Mouse (Mus musculus): ENCODE results near the gene Slc12a1.

Gene Slc12a1

GRCm38 (mm10) chr2:125254630-125255029 is 102.3 kb downstream of the Slc12a1 start:
- no peak for DNase-seq (ENCODE audit: low read depth, low spot score)

- no peak for DNase-seq (ENCODE audit: low read depth, low spot score)
Measured at GRCm38 (mm10) chr2:125255886-125256285, 103.6 kb downstream of the Slc12a1 start.

- no peak for DNase-seq (ENCODE audit: low read depth, low spot score)
Measured at GRCm38 (mm10) chr2:125259230-125260120, 107.2 kb downstream of the Slc12a1 start.

GRCm38 (mm10) chr2:125260326-125260725 is 108.0 kb downstream of the Slc12a1 start:
- DNase-seq (ENCODE audit: low read depth, low spot score): no peak

GRCm38 (mm10) chr2:125263056-125263455 is 110.8 kb downstream of the Slc12a1 start:
- no peak for DNase-seq (ENCODE audit: low read depth, low spot score)

GRCm38 (mm10) chr2:125263753-125264152 is 111.4 kb downstream of the Slc12a1 start:
- DNase-seq (ENCODE audit: low read depth, low spot score): no peak

GRCm38 (mm10) chr2:125268876-125269275 is 116.6 kb downstream of the Slc12a1 start:
- no peak for DNase-seq (ENCODE audit: low read depth, low spot score)

- DNase-seq (ENCODE audit: low read depth, low spot score): no peak
Measured at GRCm38 (mm10) chr2:125275617-125276016, 123.3 kb downstream of the Slc12a1 start.

- DNase-seq (ENCODE audit: low read depth, low spot score): no peak
Measured at GRCm38 (mm10) chr2:125276692-125277091, 124.4 kb downstream of the Slc12a1 start.

- DNase-seq (ENCODE audit: low read depth, low spot score): no peak
Measured at GRCm38 (mm10) chr2:125278474-125278873, 126.2 kb downstream of the Slc12a1 start.

Measured in retina, adult 2 months (tissue).